Mouse (Mus musculus): ENCODE measurements around the gene Vsig2.

The Vsig2 gene

DNA sequence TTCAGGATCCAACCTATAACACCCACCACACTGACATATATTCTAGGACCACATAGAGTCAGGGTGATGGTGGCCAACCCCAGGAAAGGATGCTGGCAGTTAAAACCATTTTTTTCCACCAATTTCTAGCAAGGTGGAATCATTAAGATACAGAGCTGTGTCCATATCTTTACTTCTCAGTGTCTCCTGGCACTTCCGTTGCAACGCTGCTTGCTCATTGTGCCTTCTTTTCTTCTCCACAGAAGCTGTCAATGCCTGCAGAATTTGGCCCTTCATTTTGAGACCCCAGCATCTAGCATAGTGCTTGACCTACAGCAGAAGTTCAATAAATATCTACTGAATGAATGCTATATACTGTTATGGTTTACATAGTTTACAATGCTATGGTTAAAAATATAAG, 28.0 kb downstream of the Vsig2 start:
- in situ Hi-C loops (cut with MboI), result no loop called here

GRCm38 (mm10) chr9:37567454-37567853, 28.4 kb downstream of the Vsig2 start:
- in situ Hi-C loops (cut with MboI), result no loop called here

DNA sequence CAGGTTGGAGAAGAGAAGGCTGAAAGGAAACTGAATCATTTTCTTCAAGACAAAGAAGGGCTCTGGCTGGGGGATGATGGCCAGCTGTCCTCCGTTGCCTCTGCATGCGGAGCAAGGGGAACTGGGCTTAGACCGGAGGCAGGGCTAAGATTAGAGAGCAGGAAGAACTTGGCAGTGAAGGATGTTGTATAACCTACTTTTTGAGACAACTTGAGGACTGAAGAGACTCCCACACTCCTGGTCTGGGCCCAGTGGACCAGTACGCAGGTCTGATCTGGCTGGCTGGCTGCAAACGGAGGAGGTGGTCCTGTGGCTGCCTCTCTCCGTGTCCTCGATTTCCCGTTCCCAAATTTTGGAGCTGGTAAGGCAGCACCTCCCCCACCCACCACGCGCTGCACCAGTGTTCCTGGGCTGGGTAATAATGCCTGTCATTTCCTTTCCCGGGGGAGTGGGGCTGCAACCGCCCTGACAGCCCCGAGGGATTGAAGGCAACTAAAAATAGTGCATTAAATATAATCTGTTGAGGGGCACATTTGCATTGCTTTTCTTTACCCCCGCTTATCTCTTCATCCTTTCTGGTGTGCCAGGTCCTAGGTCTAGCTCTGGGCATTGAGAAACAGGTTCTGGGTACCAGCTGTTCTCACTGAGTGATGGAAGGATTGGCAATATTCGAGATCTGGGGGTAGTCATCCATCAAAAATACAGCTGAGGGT, 29.0 kb downstream of the Vsig2 start:
- in situ Hi-C loops (cut with MboI), result no loop called here

DNA sequence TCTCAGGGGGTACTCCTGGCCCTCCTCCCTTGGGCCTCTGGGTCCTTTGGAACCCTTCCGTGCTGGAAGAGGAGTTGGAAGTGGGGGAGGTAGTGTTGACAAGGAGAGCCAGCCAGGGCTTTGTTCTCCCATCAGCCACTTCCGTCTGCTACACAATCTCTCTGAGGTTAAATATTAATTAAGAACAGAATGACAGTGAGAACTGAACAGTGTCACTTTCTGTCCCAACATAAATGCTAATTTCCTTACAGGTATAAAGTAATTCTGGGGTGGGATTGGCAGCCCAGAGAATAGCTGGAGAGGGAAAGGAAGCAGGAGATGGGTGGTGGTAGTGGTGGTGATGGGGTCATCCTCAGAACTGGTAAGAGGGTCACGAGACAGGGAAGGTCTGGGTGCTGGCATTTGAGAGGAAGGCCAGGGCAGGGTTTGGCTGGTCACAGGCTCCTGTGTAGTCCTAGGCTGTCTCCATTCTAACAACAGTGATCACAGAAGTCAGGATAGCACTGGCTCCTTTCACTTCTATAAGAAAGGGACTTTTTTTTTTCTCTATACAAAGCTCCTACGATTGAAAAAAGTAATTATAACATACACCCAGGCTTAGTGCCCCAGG, 29.7 kb downstream of the Vsig2 start:
- in situ Hi-C loops (cut with MboI), result no loop called here

- in situ Hi-C loops (cut with MboI), result no loop called here
These were observed 30.3 kb downstream of the Vsig2 start for GRCm38 (mm10) chr9:37569231-37569835.

DNA sequence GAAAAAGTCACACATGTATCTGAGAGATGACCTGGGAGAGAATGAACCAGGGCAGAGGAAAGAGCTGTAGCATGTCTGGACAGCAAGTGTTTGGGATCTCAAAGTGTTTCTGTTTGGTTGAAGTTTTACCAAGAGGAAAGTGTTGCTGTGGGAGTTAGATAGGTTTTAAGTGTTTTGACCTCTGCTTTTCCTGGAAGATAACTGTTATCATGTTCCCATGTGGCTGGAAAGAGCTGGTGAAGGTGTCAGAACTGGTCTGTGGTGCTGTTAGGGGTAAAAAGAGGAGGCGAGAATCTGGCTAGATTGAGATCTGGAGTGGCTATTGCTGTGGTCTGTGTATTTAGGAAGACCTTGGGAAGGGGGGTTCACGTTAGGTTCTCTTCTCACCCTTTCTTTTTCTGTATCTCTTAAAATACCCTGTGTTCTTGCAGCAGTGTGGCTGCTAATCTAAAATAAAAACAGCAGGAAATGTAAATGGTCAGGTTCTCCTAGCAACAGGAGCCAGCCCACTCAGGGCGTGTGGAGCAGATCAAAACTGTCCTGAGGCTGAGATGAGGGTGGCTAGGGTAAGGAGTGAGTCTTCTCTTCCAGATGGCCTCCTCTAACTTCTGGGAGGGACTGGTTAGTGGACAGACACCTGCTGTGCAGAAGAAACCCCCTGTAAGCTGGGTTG, 33.3 kb downstream of the Vsig2 start:
- in situ Hi-C loops (cut with MboI), result no loop called here

- in situ Hi-C loops (cut with MboI), result no loop called here
These were observed 37.4 kb downstream of the Vsig2 start for GRCm38 (mm10) chr9:37576436-37576930.

GRCm38 (mm10) chr9:37583594-37583993, 44.5 kb downstream of the Vsig2 start:
- in situ Hi-C loops (cut with MboI), result no loop called here

- in situ Hi-C loops (cut with MboI), result no loop called here
These were observed 47.7 kb downstream of the Vsig2 start for GRCm38 (mm10) chr9:37586718-37587117.

- in situ Hi-C loops (cut with MboI), result no loop called here
These were observed 51.3 kb downstream of the Vsig2 start for GRCm38 (mm10) chr9:37590381-37590780.

- in situ Hi-C loops (cut with MboI), result no loop called here
These were observed 53.0 kb downstream of the Vsig2 start for GRCm38 (mm10) chr9:37592025-37592424.

DNA sequence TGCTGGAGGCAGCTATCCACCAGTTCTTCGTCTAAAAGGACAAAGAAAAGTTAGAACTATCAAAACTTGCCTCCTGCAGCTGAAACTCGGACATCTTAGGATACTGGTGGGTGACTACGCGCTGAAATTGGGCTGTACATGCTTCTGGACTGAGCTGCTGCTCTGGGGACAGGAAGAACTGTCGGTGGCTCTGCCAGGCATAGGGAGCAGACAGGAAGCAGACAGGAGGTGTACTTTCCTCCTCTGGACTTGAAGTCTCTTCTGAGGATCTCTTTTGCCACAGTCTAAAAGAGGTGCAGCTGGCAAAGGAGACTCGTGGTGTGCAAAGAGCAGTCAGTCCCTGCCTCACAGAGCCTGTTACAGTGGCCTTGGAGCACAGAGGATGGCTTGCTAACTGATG, 53.6 kb downstream of the Vsig2 start:
- in situ Hi-C loops (cut with MboI), result no loop called here

GRCm38 (mm10) chr9:37593690-37594089, 54.6 kb downstream of the Vsig2 start:
- in situ Hi-C loops (cut with MboI), result no loop called here
